Mouse (Mus musculus): ENCODE results near the gene Kcne3. TPM values are rescaled to one million over a fixed set of nuclear protein-coding genes. Genes with fewer than 3 reads are reported as not detected.

The Kcne3 gene
- polyA plus RNA-seq, 1 experiment = not detected

DNA sequence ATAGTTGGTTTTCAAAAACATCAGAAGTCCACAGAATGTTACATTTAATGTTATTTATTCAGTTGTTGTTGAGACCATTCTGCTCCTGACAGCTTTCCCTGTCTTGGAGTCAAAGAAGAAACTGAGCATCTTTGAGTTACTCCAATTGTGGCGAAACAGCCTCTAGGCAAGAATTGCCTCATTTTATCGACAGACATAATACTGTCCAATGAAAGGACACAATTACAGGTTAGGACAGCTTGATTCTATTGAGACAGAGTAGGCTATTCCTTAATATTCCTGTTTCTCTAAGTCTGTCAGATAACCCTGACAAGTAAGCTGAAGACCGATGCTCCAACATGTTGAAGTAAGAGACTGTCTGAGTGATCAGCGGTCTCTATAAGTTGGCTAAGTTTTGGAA lies 38.2 kb upstream of the Kcne3 start:
- H3K27ac ChIP-seq (ENCODE audit: insufficient read depth, low read length) = no peak overlapping the region

DNA sequence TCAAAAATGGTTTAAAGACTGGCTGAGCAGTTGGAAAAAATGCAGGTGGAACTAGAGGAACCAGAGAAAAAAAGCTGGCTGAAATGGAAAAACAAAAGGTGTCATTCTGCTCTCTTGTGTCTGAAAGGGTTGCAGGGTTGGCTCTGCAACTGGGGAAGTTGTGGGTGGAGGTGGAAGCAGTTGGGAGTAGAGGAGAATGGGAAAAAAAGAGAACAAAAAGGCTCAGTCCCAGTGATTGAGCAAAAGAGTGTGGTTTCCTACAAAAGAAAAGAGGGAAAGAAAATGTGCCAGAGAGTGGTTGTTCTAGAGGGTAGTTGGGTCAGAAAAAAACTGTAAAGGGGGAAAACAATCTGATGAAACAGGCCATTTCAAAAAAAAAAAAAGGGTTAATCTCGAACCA lies 35.7 kb upstream of the Kcne3 start:
- no peak overlapping the region for H3K4me3 ChIP-seq (ENCODE audit: low read depth, low read length)
- H3K9ac ChIP-seq (ENCODE audit: low read depth, poor library complexity, severe bottlenecking) = no peak overlapping the region
- H3K9me3 ChIP-seq (replicated peaks; ENCODE audit: control insufficient read depth, insufficient read depth, low read length, poor library complexity, severe bottlenecking) = 0 out of 2 replicates have a peak, but pooled peaks cover 7% of the 10 kb centered on the region
- no peaks in the 10 kb centered on the region for H3K27me3 ChIP-seq (ENCODE audit: control insufficient read depth, insufficient read depth, low read length, poor library complexity, severe bottlenecking)
- no peaks in the 10 kb centered on the region for H3K4me1 ChIP-seq (ENCODE audit: control insufficient read depth, insufficient read depth, low read length)
- no peak overlapping the region for H3K27ac ChIP-seq (ENCODE audit: insufficient read depth, low read length)
- no peak for TF ChIP-seq POLR2A (IDR thresholded peaks at IDR 0.05; ENCODE audit: insufficient read depth, low read length)
- TF ChIP-seq CTCF (IDR thresholded peaks at IDR 0.05; ENCODE audit: low read depth, low read length) = no peak
- TF ChIP-seq EP300 (IDR thresholded peaks at IDR 0.05; ENCODE audit: insufficient read depth, low read depth, low read length) = no peak
- no peaks in the 10 kb centered on the region for H3K36me3 ChIP-seq (ENCODE audit: control insufficient read depth, insufficient read depth, low read length, poor library complexity, severe bottlenecking)

More for the DNA sequence above, 38.2 kb upstream of the Kcne3 start:
- Histone ChIP-seq H3K9me3 (replicated peaks; ENCODE audit: control insufficient read depth, insufficient read depth, low read length, poor library complexity, severe bottlenecking) (no peaks in the 10 kb centered on the region), H3K4me1 (ENCODE audit: control insufficient read depth, insufficient read depth, low read length) (no peaks in the 10 kb centered on the region), H3K4me3 (ENCODE audit: low read depth, low read length) (no peak overlapping the region), H3K9ac (ENCODE audit: low read depth, poor library complexity, severe bottlenecking) (no peak overlapping the region), H3K36me3 (ENCODE audit: control insufficient read depth, insufficient read depth, low read length, poor library complexity, severe bottlenecking) (no peaks in the 10 kb centered on the region), H3K27me3 (ENCODE audit: control insufficient read depth, insufficient read depth, low read length, poor library complexity, severe bottlenecking) (no peaks in the 10 kb centered on the region)
- TF ChIP-seq CTCF (IDR thresholded peaks at IDR 0.05; ENCODE audit: low read depth, low read length) (no peak), EP300 (IDR thresholded peaks at IDR 0.05; ENCODE audit: insufficient read depth, low read depth, low read length) (no peak), POLR2A (IDR thresholded peaks at IDR 0.05; ENCODE audit: insufficient read depth, low read length) (no peak)

DNA sequence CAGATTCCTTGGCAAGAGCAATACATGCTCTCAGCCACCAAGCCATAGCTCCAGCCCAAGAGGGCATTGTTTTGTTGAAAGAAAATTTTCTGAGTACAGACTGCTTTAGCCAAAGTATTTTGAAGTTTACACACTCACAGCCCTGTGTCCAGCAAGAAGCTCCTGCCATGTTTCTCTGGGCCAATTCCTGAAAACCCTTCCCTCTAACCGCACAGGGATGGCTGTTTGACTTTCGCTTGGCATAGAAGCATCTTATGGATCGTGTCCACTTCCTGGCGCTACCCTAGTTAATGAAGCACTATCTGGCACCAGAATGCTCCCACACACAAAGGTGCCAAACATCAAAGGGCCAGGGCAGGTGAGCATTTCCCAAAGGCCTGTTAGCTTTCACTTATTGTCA lies 27.7 kb upstream of the Kcne3 start:
- H3K27me3 ChIP-seq (ENCODE audit: control insufficient read depth, insufficient read depth, low read length, poor library complexity, severe bottlenecking) = no peaks in the 10 kb centered on the region
- H3K27ac ChIP-seq (ENCODE audit: insufficient read depth, low read length) = no peak overlapping the region
- H3K9ac ChIP-seq (ENCODE audit: low read depth, poor library complexity, severe bottlenecking) = no peak overlapping the region
- H3K9me3 ChIP-seq (replicated peaks; ENCODE audit: control insufficient read depth, insufficient read depth, low read length, poor library complexity, severe bottlenecking) = 0 out of 2 replicates have a peak, but pooled peaks cover 7% of the 10 kb centered on the region
- H3K36me3 ChIP-seq (ENCODE audit: control insufficient read depth, insufficient read depth, low read length, poor library complexity, severe bottlenecking) = no peaks in the 10 kb centered on the region
- H3K4me1 ChIP-seq (ENCODE audit: control insufficient read depth, insufficient read depth, low read length) = no peaks in the 10 kb centered on the region
- TF ChIP-seq EP300 (IDR thresholded peaks at IDR 0.05; ENCODE audit: insufficient read depth, low read depth, low read length) (no peak), CTCF (IDR thresholded peaks at IDR 0.05; ENCODE audit: low read depth, low read length) (no peak), POLR2A (IDR thresholded peaks at IDR 0.05; ENCODE audit: insufficient read depth, low read length) (no peak)
- no peak overlapping the region for H3K4me3 ChIP-seq (ENCODE audit: low read depth, low read length)

DNA sequence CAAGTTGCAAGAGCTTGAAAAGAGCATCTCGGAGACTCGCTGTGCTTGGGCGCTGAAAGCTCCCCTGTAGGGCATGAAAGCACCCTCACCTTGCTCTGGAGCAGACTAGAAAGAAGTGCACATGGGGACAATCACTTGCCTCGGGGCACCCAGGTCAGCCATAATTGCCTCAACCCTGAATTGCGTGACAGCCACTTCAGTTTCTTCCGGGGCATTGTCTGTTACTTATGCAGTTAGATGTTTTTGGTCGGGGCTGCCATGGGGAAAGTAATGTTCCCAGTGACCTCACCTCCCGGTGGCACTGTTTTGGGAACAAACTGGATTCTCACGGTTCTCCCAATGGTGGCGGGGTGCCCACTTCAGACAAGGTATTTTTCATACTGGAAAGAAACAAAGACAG lies 26.2 kb upstream of the Kcne3 start:
- Histone ChIP-seq H3K36me3 (ENCODE audit: control insufficient read depth, insufficient read depth, low read length, poor library complexity, severe bottlenecking) (no peaks in the 10 kb centered on the region), H3K27me3 (ENCODE audit: control insufficient read depth, insufficient read depth, low read length, poor library complexity, severe bottlenecking) (no peaks in the 10 kb centered on the region), H3K4me1 (ENCODE audit: control insufficient read depth, insufficient read depth, low read length) (no peaks in the 10 kb centered on the region), H3K9me3 (replicated peaks; ENCODE audit: control insufficient read depth, insufficient read depth, low read length, poor library complexity, severe bottlenecking) (no peaks in the 10 kb centered on the region), H3K27ac (ENCODE audit: insufficient read depth, low read length) (no peak overlapping the region), H3K4me3 (ENCODE audit: low read depth, low read length) (no peak overlapping the region), H3K9ac (ENCODE audit: low read depth, poor library complexity, severe bottlenecking) (no peak overlapping the region)
- no peak for TF ChIP-seq EP300 (IDR thresholded peaks at IDR 0.05; ENCODE audit: insufficient read depth, low read depth, low read length)
- no peak for TF ChIP-seq CTCF (IDR thresholded peaks at IDR 0.05; ENCODE audit: low read depth, low read length)
- no peak for TF ChIP-seq POLR2A (IDR thresholded peaks at IDR 0.05; ENCODE audit: insufficient read depth, low read length)

- H3K36me3 ChIP-seq (ENCODE audit: control insufficient read depth, insufficient read depth, low read length, poor library complexity, severe bottlenecking) = no peaks in the 10 kb centered on the region
- H3K27ac ChIP-seq (ENCODE audit: insufficient read depth, low read length) = no peak overlapping the region
- H3K4me1 ChIP-seq (ENCODE audit: control insufficient read depth, insufficient read depth, low read length) = no peaks in the 10 kb centered on the region
- TF ChIP-seq POLR2A (IDR thresholded peaks at IDR 0.05; ENCODE audit: insufficient read depth, low read length) (no peak), EP300 (IDR thresholded peaks at IDR 0.05; ENCODE audit: insufficient read depth, low read depth, low read length) (no peak)
- no peak overlapping the region for H3K4me3 ChIP-seq (ENCODE audit: low read depth, low read length)
- no peaks in the 10 kb centered on the region for H3K9me3 ChIP-seq (replicated peaks; ENCODE audit: control insufficient read depth, insufficient read depth, low read length, poor library complexity, severe bottlenecking)
- no peak overlapping the region for H3K9ac ChIP-seq (ENCODE audit: low read depth, poor library complexity, severe bottlenecking)
- no peaks in the 10 kb centered on the region for H3K27me3 ChIP-seq (ENCODE audit: control insufficient read depth, insufficient read depth, low read length, poor library complexity, severe bottlenecking)
Measured at GRCm38 (mm10) chr7:100150626-100151025, 25.7 kb upstream of the Kcne3 start.

- Histone ChIP-seq H3K9ac (ENCODE audit: low read depth, poor library complexity, severe bottlenecking) (no peak overlapping the region), H3K27me3 (ENCODE audit: control insufficient read depth, insufficient read depth, low read length, poor library complexity, severe bottlenecking) (no peaks in the 10 kb centered on the region), H3K4me1 (ENCODE audit: control insufficient read depth, insufficient read depth, low read length) (peaks cover 2% of the 10 kb centered on the region), H3K27ac (ENCODE audit: insufficient read depth, low read length) (no peak overlapping the region), H3K4me3 (ENCODE audit: low read depth, low read length) (no peak overlapping the region), H3K9me3 (replicated peaks; ENCODE audit: control insufficient read depth, insufficient read depth, low read length, poor library complexity, severe bottlenecking) (no peaks in the 10 kb centered on the region), H3K36me3 (ENCODE audit: control insufficient read depth, insufficient read depth, low read length, poor library complexity, severe bottlenecking) (no peaks in the 10 kb centered on the region)
- TF ChIP-seq CTCF (IDR thresholded peaks at IDR 0.05; ENCODE audit: low read depth, low read length) (no peak), EP300 (IDR thresholded peaks at IDR 0.05; ENCODE audit: insufficient read depth, low read depth, low read length) (no peak), POLR2A (IDR thresholded peaks at IDR 0.05; ENCODE audit: insufficient read depth, low read length) (no peak)
Measured at GRCm38 (mm10) chr7:100157669-100158068, 18.6 kb upstream of the Kcne3 start.
